Mouse (Mus musculus): ENCODE results near the gene Acot7.
"Not testable (repeated sequence)": the region's sequence is repeated elsewhere in the genome, so short reads cannot be mapped to it uniquely, and the experiment has no call there.

Gene Acot7

GRCm38 (mm10) chr4:152212531-152212930 lies 34.6 kb downstream of the Acot7 start:
- DNase-seq = peak; percentile 69

GRCm38 (mm10) chr4:152212974-152213373 lies 35.0 kb downstream of the Acot7 start:
- no peak for DNase-seq

GRCm38 (mm10) chr4:152213760-152214480 lies 36.0 kb downstream of the Acot7 start:
- peak; percentile 89 for DNase-seq

GRCm38 (mm10) chr4:152214871-152215415 lies 37.0 kb downstream of the Acot7 start:
- no peak for DNase-seq

- no peak for DNase-seq
These were observed 41.7 kb downstream of the Acot7 start for GRCm38 (mm10) chr4:152219591-152219990.

- DNase-seq = no peak
These were observed 43.0 kb downstream of the Acot7 start for GRCm38 (mm10) chr4:152220771-152221410.

GRCm38 (mm10) chr4:152221411-152221887 lies 43.5 kb downstream of the Acot7 start:
- no peak for DNase-seq

- DNase-seq = no peak
These were observed 44.2 kb downstream of the Acot7 start for GRCm38 (mm10) chr4:152222111-152222510.

GRCm38 (mm10) chr4:152222513-152222912 lies 44.6 kb downstream of the Acot7 start:
- DNase-seq = no peak

GRCm38 (mm10) chr4:152224156-152224555 lies 46.2 kb downstream of the Acot7 start:
- DNase-seq = no peak

GRCm38 (mm10) chr4:152226901-152227486 lies 49.1 kb downstream of the Acot7 start:
- no peak for DNase-seq

GRCm38 (mm10) chr4:152227749-152228527 lies 50.0 kb downstream of the Acot7 start:
- DNase-seq = no peak

- DNase-seq = not testable (repeated sequence)
These were observed 52.4 kb downstream of the Acot7 start for GRCm38 (mm10) chr4:152230331-152230730.

GRCm38 (mm10) chr4:152231326-152231725 lies 53.4 kb downstream of the Acot7 start:
- no peak for DNase-seq

GRCm38 (mm10) chr4:152232411-152232903 lies 54.5 kb downstream of the Acot7 start:
- no peak for DNase-seq

GRCm38 (mm10) chr4:152239974-152240373 lies 62.0 kb downstream of the Acot7 start:
- DNase-seq = no peak

GRCm38 (mm10) chr4:152243241-152243891 lies 65.4 kb downstream of the Acot7 start:
- DNase-seq = no peak

- no peak for DNase-seq
These were observed 66.0 kb downstream of the Acot7 start for GRCm38 (mm10) chr4:152243969-152244368.

- no peak for DNase-seq
These were observed 66.9 kb downstream of the Acot7 start for GRCm38 (mm10) chr4:152244545-152245522.

GRCm38 (mm10) chr4:152246011-152246410 lies 68.1 kb downstream of the Acot7 start:
- no peak for DNase-seq

GRCm38 (mm10) chr4:152247195-152247594 lies 69.3 kb downstream of the Acot7 start:
- no peak for DNase-seq

Data from kidney, adult 9 months (tissue).